Mouse (Mus musculus): ENCODE results near the gene Trappc6a. TPM values are rescaled to one million over a fixed set of nuclear protein-coding genes. Genes with fewer than 3 reads are reported as not detected.

Trappc6a gene
- polyA plus RNA-seq, 1 experiment from 2014 or later: 73.2 TPM

DNA sequence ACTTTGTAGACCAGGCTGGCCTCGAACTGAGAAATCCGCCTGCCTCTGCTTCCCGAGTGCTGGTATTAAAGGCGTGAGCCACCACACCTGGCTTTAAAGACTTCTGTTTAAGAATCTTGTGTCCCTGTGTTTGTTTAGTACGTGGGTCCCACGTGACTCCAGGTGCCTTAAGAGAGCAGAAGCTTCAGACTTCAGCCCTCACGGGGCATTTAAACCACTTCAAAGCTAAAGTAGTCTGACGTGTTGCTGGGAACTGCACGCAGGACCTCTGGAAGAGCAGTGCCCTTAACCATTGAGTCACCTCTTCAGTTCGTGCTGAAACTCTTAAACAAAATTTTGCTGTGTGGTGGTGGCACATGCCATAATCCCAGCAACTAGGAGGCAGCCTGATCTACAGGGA, 41.2 kb downstream of the Trappc6a start:
- 73% methylated on average over 10 of the region's 10 CpGs for WGBS
- ATAC-seq (replicated peaks; ENCODE audit: extremely low read depth, insufficient read depth, low FRiP score): no peak
- H3K27ac ChIP-seq (ENCODE audit: low read length): no peak overlapping the region
- H3K4me1 ChIP-seq (ENCODE audit: control insufficient read depth, insufficient read depth, low read length): peaks cover 20% of the 10 kb centered on the region
- H3K27me3 ChIP-seq (ENCODE audit: control insufficient read depth, insufficient read depth, low read length): no peaks in the 10 kb centered on the region
- no peaks in the 10 kb centered on the region for H3K36me3 ChIP-seq (ENCODE audit: control insufficient read depth, insufficient read depth)
- H3K4me3 ChIP-seq (ENCODE audit: low read length): no peak overlapping the region
- no peak overlapping the region for H3K4me2 ChIP-seq (ENCODE audit: low read depth, low read length)
- no peaks in the 10 kb centered on the region for H3K9me3 ChIP-seq (replicated peaks; ENCODE audit: control insufficient read depth, low read length)
- no peak overlapping the region for H3K9ac ChIP-seq (ENCODE audit: low read length)

DNA sequence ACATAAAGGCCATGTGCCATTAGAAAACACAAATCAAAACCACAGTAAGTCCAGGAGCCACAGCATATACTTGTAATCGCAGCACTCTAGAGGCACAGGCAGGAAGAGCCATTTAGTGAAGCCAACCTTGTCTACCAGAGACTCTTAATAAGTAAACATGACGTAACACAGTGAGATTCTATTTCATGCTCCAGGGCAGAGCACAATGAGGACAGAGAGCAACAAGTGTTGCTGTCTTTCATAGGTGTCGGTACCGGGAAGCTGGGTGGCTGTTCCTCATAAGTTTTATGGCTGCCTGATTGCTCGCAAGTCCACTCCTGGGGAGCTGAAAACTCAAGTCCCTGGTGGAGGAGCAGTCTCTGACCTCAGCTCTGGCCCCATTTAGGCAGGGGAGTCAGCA, 43.4 kb downstream of the Trappc6a start:
- Histone ChIP-seq H3K4me1 (ENCODE audit: control insufficient read depth, insufficient read depth, low read length) (peaks cover 10% of the 10 kb centered on the region), H3K9ac (ENCODE audit: low read length) (no peak overlapping the region), H3K4me2 (ENCODE audit: low read depth, low read length) (no peak overlapping the region), H3K27ac (ENCODE audit: low read length) (no peak overlapping the region), H3K9me3 (replicated peaks; ENCODE audit: control insufficient read depth, low read length) (no peaks in the 10 kb centered on the region), H3K36me3 (ENCODE audit: control insufficient read depth, insufficient read depth) (no peaks in the 10 kb centered on the region), H3K27me3 (ENCODE audit: control insufficient read depth, insufficient read depth, low read length) (no peaks in the 10 kb centered on the region), H3K4me3 (ENCODE audit: low read length) (no peak overlapping the region)
- no peak for ATAC-seq (replicated peaks; ENCODE audit: extremely low read depth, insufficient read depth, low FRiP score)
- WGBS: 92% methylated on average over 5 of the region's 5 CpGs

DNA sequence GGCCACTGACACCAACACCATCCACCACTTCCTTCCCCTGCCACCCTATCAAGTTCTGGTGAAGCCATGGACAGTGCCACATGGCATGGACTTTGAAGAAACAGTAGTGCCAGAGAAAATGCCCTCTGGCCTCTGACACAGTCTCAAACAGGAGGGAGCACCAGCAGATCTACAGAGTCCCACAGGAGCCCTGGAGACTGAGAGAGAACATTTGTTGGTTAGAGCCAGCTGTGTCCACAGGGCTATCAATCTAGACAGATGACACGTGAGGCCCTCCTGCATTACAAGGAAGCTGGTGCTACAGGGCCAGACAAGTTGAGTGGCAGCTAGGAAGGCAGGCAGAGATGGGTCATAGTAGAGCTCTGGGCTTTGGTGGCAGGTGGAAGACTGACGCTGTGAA, 44.2 kb downstream of the Trappc6a start:
- Histone ChIP-seq H3K4me2 (ENCODE audit: low read depth, low read length) (no peak overlapping the region), H3K36me3 (ENCODE audit: control insufficient read depth, insufficient read depth) (no peaks in the 10 kb centered on the region), H3K27ac (ENCODE audit: low read length) (no peak overlapping the region), H3K4me3 (ENCODE audit: low read length) (no peak overlapping the region), H3K27me3 (ENCODE audit: control insufficient read depth, insufficient read depth, low read length) (no peaks in the 10 kb centered on the region), H3K9me3 (replicated peaks; ENCODE audit: control insufficient read depth, low read length) (no peaks in the 10 kb centered on the region), H3K4me1 (ENCODE audit: control insufficient read depth, insufficient read depth, low read length) (peaks cover 18% of the 10 kb centered on the region), H3K9ac (ENCODE audit: low read length) (peak overlapping the region; percentile 28; the same call in 1 of the 2 replicates)
- no peak for ATAC-seq (replicated peaks; ENCODE audit: extremely low read depth, insufficient read depth, low FRiP score)
- WGBS: 39% methylated on average over 2 of the region's 2 CpGs

DNA sequence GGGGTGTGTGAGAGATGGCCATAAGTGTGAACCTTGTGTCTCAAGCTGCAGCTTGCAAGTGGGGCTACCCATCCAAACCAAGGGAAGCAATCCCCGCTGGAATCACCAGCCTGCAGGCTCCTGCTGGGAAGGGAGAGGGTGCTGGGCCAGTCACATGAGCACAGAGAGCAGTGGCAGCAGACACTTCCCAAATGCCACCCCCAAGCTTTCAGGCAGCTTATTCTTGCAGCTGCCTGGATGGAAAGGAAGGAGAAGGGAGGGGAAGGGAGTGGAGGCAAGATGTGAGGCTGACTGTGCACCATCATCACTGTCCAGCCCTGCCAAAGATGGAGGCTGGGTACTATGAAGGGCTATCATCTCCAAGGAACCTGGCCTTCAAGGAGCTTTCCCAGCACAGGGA, 46.0 kb downstream of the Trappc6a start:
- Histone ChIP-seq H3K4me3 (ENCODE audit: low read length) (no peak overlapping the region), H3K9ac (ENCODE audit: low read length) (no peak overlapping the region), H3K27ac (ENCODE audit: low read length) (no peak overlapping the region), H3K36me3 (ENCODE audit: control insufficient read depth, insufficient read depth) (no peaks in the 10 kb centered on the region), H3K4me2 (ENCODE audit: low read depth, low read length) (no peak overlapping the region), H3K4me1 (ENCODE audit: control insufficient read depth, insufficient read depth, low read length) (peaks cover 34% of the 10 kb centered on the region), H3K27me3 (ENCODE audit: control insufficient read depth, insufficient read depth, low read length) (no peaks in the 10 kb centered on the region), H3K9me3 (replicated peaks; ENCODE audit: control insufficient read depth, low read length) (no peaks in the 10 kb centered on the region)
- ATAC-seq (replicated peaks; ENCODE audit: extremely low read depth, insufficient read depth, low FRiP score): no peak
- WGBS: 50% methylated on average over 1 of the region's 1 CpGs

DNA sequence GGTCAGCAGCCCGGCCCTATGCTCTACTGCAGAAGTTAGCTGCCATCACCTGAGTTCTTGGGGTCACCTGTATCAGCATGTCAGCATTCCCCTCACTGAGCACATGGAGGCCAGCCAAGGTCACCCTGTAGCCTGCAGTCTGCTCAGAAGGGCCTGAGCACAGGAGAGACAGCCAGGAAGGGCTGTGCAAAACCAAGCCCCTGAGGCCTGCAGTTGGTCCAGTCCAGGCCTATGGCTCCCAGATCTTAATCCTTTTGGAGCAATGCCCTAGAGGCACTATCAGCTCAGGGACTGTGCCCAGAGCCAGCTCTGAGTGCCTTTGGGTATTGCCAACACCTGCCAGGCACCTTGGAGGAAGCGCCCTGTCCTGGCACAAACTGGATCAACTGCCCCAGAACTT, 48.9 kb downstream of the Trappc6a start:
- Histone ChIP-seq H3K4me3 (ENCODE audit: low read length) (no peak overlapping the region), H3K4me1 (ENCODE audit: control insufficient read depth, insufficient read depth, low read length) (peaks cover 52% of the 10 kb centered on the region), H3K27ac (ENCODE audit: low read length) (peak overlapping the region; percentile 64), H3K36me3 (ENCODE audit: control insufficient read depth, insufficient read depth) (no peaks in the 10 kb centered on the region), H3K9ac (ENCODE audit: low read length) (peak overlapping the region; percentile 47), H3K27me3 (ENCODE audit: control insufficient read depth, insufficient read depth, low read length) (no peaks in the 10 kb centered on the region), H3K4me2 (ENCODE audit: low read depth, low read length) (no peak overlapping the region), H3K9me3 (replicated peaks; ENCODE audit: control insufficient read depth, low read length) (no peaks in the 10 kb centered on the region)
- ATAC-seq (replicated peaks; ENCODE audit: extremely low read depth, insufficient read depth, low FRiP score): no peak
- WGBS: 77% methylated on average over 2 of the region's 2 CpGs

DNA sequence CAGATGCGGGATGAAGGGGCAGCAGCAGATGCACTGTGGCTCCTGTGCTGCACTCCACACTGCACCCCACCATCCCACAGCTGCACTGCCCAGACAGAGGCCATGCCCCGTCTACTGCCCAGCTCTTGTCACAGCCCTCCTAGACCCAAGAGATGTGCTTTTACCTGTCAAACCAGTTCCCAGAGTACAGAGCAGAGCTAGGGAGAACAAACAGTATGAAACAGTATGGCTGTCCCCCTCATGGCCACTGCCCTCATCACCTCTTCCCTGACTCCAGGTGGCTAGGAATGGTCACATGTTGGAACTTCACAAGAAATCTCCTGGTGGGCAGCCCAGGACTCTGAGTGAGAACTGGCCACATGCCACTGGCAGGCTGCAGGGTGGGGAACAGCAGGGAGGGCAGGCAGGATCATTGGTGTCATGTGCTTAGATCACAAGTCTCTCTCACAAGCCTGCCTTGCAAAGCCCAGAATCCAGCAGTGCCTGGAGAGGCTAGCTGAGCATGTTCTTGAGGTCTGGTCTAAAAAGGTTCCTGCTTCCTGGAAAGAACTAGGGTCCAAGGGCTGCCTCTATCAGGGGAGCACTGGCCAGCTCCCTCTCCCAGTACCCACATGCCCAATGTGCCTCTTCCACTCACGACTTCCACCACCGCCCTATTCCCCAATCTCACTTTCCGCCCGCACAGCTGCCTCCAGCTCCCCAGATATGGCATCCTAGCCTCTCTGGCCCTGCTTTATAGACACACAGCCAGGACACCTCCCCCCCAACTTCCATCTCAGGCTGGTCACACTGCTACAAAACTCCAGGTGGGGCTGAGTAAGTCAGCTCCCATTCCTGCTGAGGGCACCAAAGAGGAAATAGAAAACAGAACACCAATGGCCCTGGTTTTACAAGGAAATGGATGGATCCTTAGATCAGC, 50.0 kb downstream of the Trappc6a start:
- Histone ChIP-seq H3K9me3 (replicated peaks; ENCODE audit: control insufficient read depth, low read length) (no peaks in the 10 kb centered on the region), H3K36me3 (ENCODE audit: control insufficient read depth, insufficient read depth) (no peaks in the 10 kb centered on the region), H3K27me3 (ENCODE audit: control insufficient read depth, insufficient read depth, low read length) (no peaks in the 10 kb centered on the region), H3K4me1 (ENCODE audit: control insufficient read depth, insufficient read depth, low read length) (peaks cover 47% of the 10 kb centered on the region), H3K9ac (ENCODE audit: low read length) (peak overlapping the region; percentile 51), H3K4me2 (ENCODE audit: low read depth, low read length) (no peak overlapping the region), H3K4me3 (ENCODE audit: low read length) (no peak overlapping the region), H3K27ac (ENCODE audit: low read length) (peak overlapping the region; percentile 11; the same call in 1 of the 2 replicates)
- ATAC-seq (replicated peaks; ENCODE audit: extremely low read depth, insufficient read depth, low FRiP score): no peak
- 83% methylated on average over 6 of the region's 6 CpGs for WGBS

DNA sequence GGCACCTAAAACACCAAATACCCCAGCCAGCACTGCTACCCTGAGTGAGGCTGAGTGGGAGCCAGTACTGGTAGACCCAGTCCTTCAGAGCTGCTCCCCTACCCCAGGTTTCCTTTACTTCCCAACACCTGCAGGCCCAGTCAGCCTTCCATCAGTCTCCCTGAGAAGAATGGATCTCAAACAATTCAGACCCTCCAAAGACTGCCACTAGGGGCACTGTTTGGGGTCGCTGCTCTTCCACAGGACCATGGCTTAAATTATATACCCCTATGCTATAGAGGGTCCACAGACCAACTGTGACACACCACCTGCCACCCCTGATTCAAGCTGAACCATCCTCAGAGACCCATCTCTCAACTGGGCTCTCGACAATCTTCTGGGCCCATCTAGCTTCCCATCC, 50.8 kb downstream of the Trappc6a start:
- Histone ChIP-seq H3K27me3 (ENCODE audit: control insufficient read depth, insufficient read depth, low read length) (no peaks in the 10 kb centered on the region), H3K9ac (ENCODE audit: low read length) (peak overlapping the region; percentile 51; the same call in 1 of the 2 replicates), H3K4me1 (ENCODE audit: control insufficient read depth, insufficient read depth, low read length) (peaks cover 47% of the 10 kb centered on the region), H3K27ac (ENCODE audit: low read length) (no peak overlapping the region), H3K4me3 (ENCODE audit: low read length) (no peak overlapping the region), H3K4me2 (ENCODE audit: low read depth, low read length) (no peak overlapping the region), H3K9me3 (replicated peaks; ENCODE audit: control insufficient read depth, low read length) (no peaks in the 10 kb centered on the region), H3K36me3 (ENCODE audit: control insufficient read depth, insufficient read depth) (no peaks in the 10 kb centered on the region)
- WGBS: 33% methylated on average over 2 of the region's 2 CpGs
- no peak for ATAC-seq (replicated peaks; ENCODE audit: extremely low read depth, insufficient read depth, low FRiP score)

DNA sequence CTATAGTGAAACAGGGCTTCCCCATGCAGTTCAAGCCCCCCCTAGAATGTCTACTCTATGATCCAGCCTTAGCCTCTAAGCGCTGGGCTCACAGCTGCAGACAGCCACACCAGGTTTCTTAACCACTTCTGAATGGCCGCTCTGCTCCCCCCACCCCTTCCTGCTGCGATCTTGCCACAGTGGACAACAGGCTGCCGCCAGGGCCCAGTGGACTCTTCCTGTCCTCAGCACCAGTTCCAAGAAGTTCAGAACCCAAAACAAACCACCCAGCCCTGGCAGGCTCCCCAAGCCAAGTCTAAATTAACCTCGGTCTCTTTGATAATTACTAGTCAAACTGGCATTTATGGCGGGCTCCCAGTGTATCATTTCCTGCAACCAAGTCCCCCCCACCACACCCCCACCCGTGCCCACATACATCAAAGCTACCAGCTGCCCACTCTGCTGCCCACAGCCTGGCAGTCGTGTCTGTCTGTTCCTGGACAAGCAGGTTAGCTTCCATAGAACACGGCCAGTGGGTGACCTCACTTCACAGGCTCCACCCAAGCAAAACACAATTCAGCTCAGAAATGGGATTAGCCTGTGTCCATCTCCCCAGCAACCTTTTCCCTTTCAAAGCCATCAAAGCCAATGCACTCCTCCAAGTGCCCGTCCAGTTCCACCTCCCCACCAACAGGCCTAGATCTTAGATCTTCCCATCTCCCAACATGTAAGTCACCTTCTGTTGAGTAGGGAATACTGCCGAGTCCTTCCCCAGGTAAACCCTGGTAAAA, 52.5 kb downstream of the Trappc6a start:
- Histone ChIP-seq H3K9ac (ENCODE audit: low read length) (peak overlapping the region; percentile 93), H3K4me3 (ENCODE audit: low read length) (peak overlapping the region; percentile 89), H3K4me1 (ENCODE audit: control insufficient read depth, insufficient read depth, low read length) (peaks cover 47% of the 10 kb centered on the region), H3K27me3 (ENCODE audit: control insufficient read depth, insufficient read depth, low read length) (no peaks in the 10 kb centered on the region), H3K27ac (ENCODE audit: low read length) (peak overlapping the region; percentile 17; the same call in 1 of the 2 replicates), H3K4me2 (ENCODE audit: low read depth, low read length) (peak overlapping the region; percentile 90), H3K9me3 (replicated peaks; ENCODE audit: control insufficient read depth, low read length) (peaks cover 3% of the 10 kb centered on the region), H3K36me3 (ENCODE audit: control insufficient read depth, insufficient read depth) (peaks cover 15% of the 10 kb centered on the region)
- WGBS: 13% methylated on average over 11 of the region's 11 CpGs
- no peak for ATAC-seq (replicated peaks; ENCODE audit: extremely low read depth, insufficient read depth, low FRiP score)

DNA sequence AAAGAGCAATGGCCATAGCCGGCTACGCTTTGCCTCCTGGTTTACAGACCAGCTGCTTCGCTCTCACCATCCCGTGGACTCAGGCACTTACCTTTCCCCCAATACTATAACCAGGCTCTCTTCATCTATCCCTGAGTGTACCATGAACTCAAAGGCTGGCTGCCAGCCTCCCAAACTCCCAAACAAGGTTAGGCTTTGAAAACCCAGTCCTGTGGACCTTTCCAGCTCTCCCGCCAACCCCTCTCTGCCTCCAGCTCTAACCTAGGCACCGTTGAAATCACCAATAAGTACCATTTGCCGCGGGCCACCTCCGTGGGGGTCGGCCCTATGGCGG, 53.2 kb downstream of the Trappc6a start:
- peaks cover 15% of the 10 kb centered on the region for H3K36me3 ChIP-seq (ENCODE audit: control insufficient read depth, insufficient read depth)
- peak overlapping the region; percentile 91 for H3K27ac ChIP-seq (ENCODE audit: low read length)
- H3K4me3 ChIP-seq (ENCODE audit: low read length): peak overlapping the region; percentile 89
- no peaks in the 10 kb centered on the region for H3K27me3 ChIP-seq (ENCODE audit: control insufficient read depth, insufficient read depth, low read length)
- H3K4me1 ChIP-seq (ENCODE audit: control insufficient read depth, insufficient read depth, low read length): peaks cover 46% of the 10 kb centered on the region
- under 1% methylated on average over 11 of the region's 11 CpGs for WGBS
- peaks cover 3% of the 10 kb centered on the region for H3K9me3 ChIP-seq (replicated peaks; ENCODE audit: control insufficient read depth, low read length)
- ATAC-seq (replicated peaks; ENCODE audit: extremely low read depth, insufficient read depth, low FRiP score): no peak
- H3K9ac ChIP-seq (ENCODE audit: low read length): peak overlapping the region; percentile 93
- H3K4me2 ChIP-seq (ENCODE audit: low read depth, low read length): peak overlapping the region; percentile 90

Measured in heart, embryonic 16.5 days (tissue).